9 mouse cellular contexts compared by ENCODE assay signal in genomic region chr2:113654583-113654982, GRCm38 (mm10).
DNase-seq lines count a peak whose midpoint lies in the region; ATAC-seq lines count a peak whose summit lies in the region.
"Had no signal": no experiment of that assay in that cellular context is flagged by ENCODE, and none has a peak within 500 bp of the region (broad histone marks: within the 10 kb centered on the region; RNA-seq: fewer than 3 reads in every experiment).

No protein-coding gene starts in this region.

- H3K27ac ChIP-seq in intestine, embryonic 16.5 days (ENCODE audit: low read length) = no peak overlapping the region
- H3K27ac ChIP-seq: embryonic facial prominence, embryonic 15.5 days had no signal

- no peaks in the 10 kb centered on the region for H3K9me3 ChIP-seq in intestine, embryonic 16.5 days (ENCODE audit: control insufficient read depth, low read length)
- H3K9me3 ChIP-seq: embryonic facial prominence, embryonic 15.5 days had no signal

- no peak for ATAC-seq in intestine, embryonic 16.5 days
- no peak for ATAC-seq in erythroid progenitor cell, adult 5-6 weeks (replicated peaks; ENCODE audit: low FRiP score, poor library complexity, severe bottlenecking)

- intact Hi-C loops in gastrocnemius, postnatal 36 days (cut with DNase I) = no loop called here

- no peaks in the 10 kb centered on the region for H3K4me1 ChIP-seq in intestine, embryonic 16.5 days (ENCODE audit: control insufficient read depth, insufficient read depth, low read length)
- H3K4me1 ChIP-seq: embryonic facial prominence, embryonic 15.5 days had no signal

- H3K4me3 ChIP-seq in intestine, embryonic 16.5 days (ENCODE audit: low read length) = no peak overlapping the region
- H3K4me3 ChIP-seq: embryonic facial prominence, embryonic 15.5 days had no signal

- H3K27me3 ChIP-seq in intestine, embryonic 16.5 days (replicated peaks; ENCODE audit: control insufficient read depth, insufficient read depth, low read length) = no peaks in the 10 kb centered on the region
- H3K27me3 ChIP-seq: embryonic facial prominence, embryonic 15.5 days had no signal

- 57% methylated on average over 6 of the region's 6 CpGs for WGBS in intestine, embryonic 16.5 days

- H3K9ac ChIP-seq in intestine, embryonic 16.5 days (ENCODE audit: low read depth, low read length) = no peak overlapping the region
- H3K9ac ChIP-seq: embryonic facial prominence, embryonic 15.5 days had no signal

- H3K4me2 ChIP-seq in intestine, embryonic 16.5 days (ENCODE audit: low read depth, low read length) = no peak overlapping the region
- H3K4me2 ChIP-seq: embryonic facial prominence, embryonic 15.5 days had no signal

- DNase-seq in layer of hippocampus, adult 8-10 months (ENCODE audit: low spot score in 2 of 2) = peak; percentile 20 to 23
- no peak for DNase-seq in layer of hippocampus, postnatal 36 days
- DNase-seq in adrenal gland, postnatal 14 days = peak; percentile 73
- DNase-seq in cerebellum, postnatal 36 days = peak; percentile 13 to 28
- DNase-seq in lung, postnatal 25 days (ENCODE audit: low spot score) = peak; percentile 54
- DNase-seq in gastrocnemius, postnatal 36 days = no peak

- H3K36me3 ChIP-seq in intestine, embryonic 16.5 days (ENCODE audit: control insufficient read depth, insufficient read depth, low read length) = no peaks in the 10 kb centered on the region
- H3K36me3 ChIP-seq: embryonic facial prominence, embryonic 15.5 days had no signal

Comparison
In these comparisons a context has a peak if more than half of its experiments do, and no peak if none do; other contexts are left out.
1. DNase-seq: peak in layer of hippocampus, adult 8-10 months (2 of 2), adrenal gland, postnatal 14 days (single experiment), cerebellum, postnatal 36 days (2 of 2) and lung, postnatal 25 days (single experiment); none in layer of hippocampus, postnatal 36 days (0 of 2) and gastrocnemius, postnatal 36 days (0 of 2).